Mouse (Mus musculus) skeletal muscle tissue, adult 2 months (tissue): Measurements from ENCODE around the gene Tmem151a.
"Not testable (repeated sequence)": the region's sequence is repeated elsewhere in the genome, so short reads cannot be mapped to it uniquely, and the experiment has no call there.

Experiments
- DNase-seq: peaks from one replicate; pipeline ENCODE4 v3.0.0-alpha.2; 2012; ENCODE audit warnings: low read depth, low spot score

The Tmem151a gene

GRCm38 (mm10) chr19:5094746-5095417, 9.6 kb upstream of the Tmem151a start:
- no peak for DNase-seq

GRCm38 (mm10) chr19:5094243-5094632, 8.9 kb upstream of the Tmem151a start:
- peak; percentile 72 for DNase-seq

- DNase-seq: no peak
Measured at GRCm38 (mm10) chr19:5093481-5094242, 8.3 kb upstream of the Tmem151a start.

GRCm38 (mm10) chr19:5092083-5092482, 6.8 kb upstream of the Tmem151a start:
- no peak for DNase-seq

- DNase-seq: no peak
Measured at GRCm38 (mm10) chr19:5089324-5089723, 4.0 kb upstream of the Tmem151a start.

GRCm38 (mm10) chr19:5087884-5088728, 2.8 kb upstream of the Tmem151a start, which contains the start of gene Yif1a:
Gene Yif1a (plus strand): TSS chr19:5088538.
- peak; percentile 97 for DNase-seq

GRCm38 (mm10) chr19:5086533-5086932, 1.2 kb upstream of the Tmem151a start:
- not testable (repeated sequence) for DNase-seq

- DNase-seq: no peak
Measured at GRCm38 (mm10) chr19:5084834-5085144, 542 bp downstream of the Tmem151a start.

GRCm38 (mm10) chr19:5083961-5084833, 1.1 kb downstream of the Tmem151a start:
- DNase-seq: no peak

GRCm38 (mm10) chr19:5082596-5082995, 2.7 kb downstream of the Tmem151a start:
- no peak for DNase-seq

- DNase-seq: no peak
Measured at GRCm38 (mm10) chr19:5082005-5082404, 3.3 kb downstream of the Tmem151a start.

GRCm38 (mm10) chr19:5079279-5079678, 6.1 kb downstream of the Tmem151a start:
- no peak for DNase-seq

GRCm38 (mm10) chr19:5073518-5073917, 11.8 kb downstream of the Tmem151a start:
- no peak for DNase-seq

GRCm38 (mm10) chr19:5073028-5073427, 12.3 kb downstream of the Tmem151a start:
- DNase-seq: no peak

GRCm38 (mm10) chr19:5072389-5073019, 12.8 kb downstream of the Tmem151a start:
- DNase-seq: no peak

GRCm38 (mm10) chr19:5071545-5072369, 13.6 kb downstream of the Tmem151a start:
- DNase-seq: peak; percentile 77

- DNase-seq: no peak
Measured at GRCm38 (mm10) chr19:5071077-5071476, 14.3 kb downstream of the Tmem151a start.

GRCm38 (mm10) chr19:5069978-5070377, 15.4 kb downstream of the Tmem151a start:
- no peak for DNase-seq

- DNase-seq: no peak
Measured at GRCm38 (mm10) chr19:5069486-5069885, 15.8 kb downstream of the Tmem151a start.
